Mouse (Mus musculus) heart, postnatal 0 days (tissue): ENCODE data around the gene Lrrk1.

Source experiments
- CTCF ChIP-seq: IDR thresholded peaks from 2 replicates; pipeline ENCODE4 v1.5.1; 2016; ENCODE audit warnings: antibody characterized with exemption, control low read depth, low read depth
- EP300 ChIP-seq: IDR thresholded peaks from 2 replicates; pipeline ENCODE4 v1.6.1; 2016; ENCODE audit warnings: antibody characterized with exemption, low read depth

- TF ChIP-seq CTCF (no peak), EP300 (no peak)
Observed at GRCm38 (mm10) chr7:66402876-66403275, 14.7 kb upstream of the Lrrk1 start.
